Mouse (Mus musculus) adrenal gland, postnatal 10 days (tissue): Measurements from ENCODE around the gene Oas3. TPM values are rescaled to one million over a fixed set of nuclear protein-coding genes. Genes with fewer than 3 reads are reported as not detected.

ENCODE experiments used
- DNase-seq: peaks from one replicate; pipeline ENCODE4 v3.0.0; 2021; ENCODE audit warnings: mixed read lengths
- total RNA-seq, 2 experiments: library from RNA; stranded (reverse); gene quantifications; 2 replicates each; pipeline ENCODE4 v1.2.3; 2021

Gene Oas3
- total RNA-seq, 2 experiments from 2014 or later: 0.15 to 0.21 TPM

DNA sequence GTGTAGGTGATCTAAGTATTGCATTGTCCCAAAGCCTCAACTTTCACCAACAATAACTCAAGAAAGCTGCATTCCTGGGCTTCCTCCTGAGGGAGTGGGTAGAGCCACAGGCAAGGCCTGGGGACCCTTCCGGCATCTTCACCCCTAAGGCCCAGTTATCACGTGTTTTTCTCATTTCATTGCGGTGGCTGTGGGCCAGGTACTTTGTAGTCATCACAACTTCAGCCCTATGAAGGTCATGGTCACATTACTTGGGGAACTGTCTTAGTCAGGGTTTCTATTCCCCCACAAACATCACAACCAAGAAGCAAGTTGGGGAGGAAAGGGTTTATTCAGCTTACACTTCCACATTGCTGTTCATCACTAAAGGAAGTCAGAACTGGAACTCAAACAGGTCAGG is 24.7 kb downstream of the Oas3 start:
- no peak for DNase-seq

DNA sequence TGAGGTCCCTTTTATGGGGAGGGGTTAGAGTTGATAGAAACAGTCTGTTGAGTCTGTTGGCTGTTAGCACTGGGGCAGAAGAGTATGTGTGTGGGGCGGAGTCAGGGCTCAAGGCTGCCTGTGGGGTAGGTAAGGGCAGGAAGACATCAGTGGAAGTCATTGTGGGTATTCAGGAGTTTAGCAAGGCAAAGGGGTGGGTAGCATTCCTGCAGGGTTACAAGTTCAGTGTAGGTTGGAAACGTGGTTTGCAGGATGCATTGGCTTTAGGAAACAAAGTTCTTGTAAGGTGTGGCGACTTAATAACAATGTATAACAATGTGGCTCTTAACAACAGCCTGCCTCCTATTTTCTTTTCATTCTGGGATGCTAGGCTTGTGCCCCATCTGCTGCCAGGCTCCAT is 26.3 kb downstream of the Oas3 start:
- no peak for DNase-seq

DNA sequence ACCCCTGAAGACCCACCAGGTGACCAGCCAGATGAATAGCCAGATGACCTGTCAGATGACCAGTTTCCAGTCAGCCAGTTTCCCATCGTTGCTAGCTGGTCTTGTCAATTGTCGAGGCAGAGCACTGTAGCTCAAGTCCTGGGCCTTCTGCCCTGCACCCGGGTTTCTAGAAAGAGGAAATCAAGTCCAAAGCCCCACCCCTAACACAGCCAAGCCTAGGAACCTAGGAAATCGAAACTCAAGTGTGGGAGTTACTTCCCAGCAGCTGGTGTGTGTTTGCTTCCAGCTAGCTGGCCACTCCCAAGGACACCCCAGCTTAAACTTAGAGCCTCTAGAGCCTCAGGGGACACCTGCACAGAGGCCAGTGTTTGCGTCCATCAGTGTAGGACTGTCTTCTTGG is 27.8 kb downstream of the Oas3 start, which contains the start of gene Oas2:
TSS of gene Oas2 (minus strand) at position 166 of the 400 bp plus-strand sequence.
- no peak for DNase-seq

DNA sequence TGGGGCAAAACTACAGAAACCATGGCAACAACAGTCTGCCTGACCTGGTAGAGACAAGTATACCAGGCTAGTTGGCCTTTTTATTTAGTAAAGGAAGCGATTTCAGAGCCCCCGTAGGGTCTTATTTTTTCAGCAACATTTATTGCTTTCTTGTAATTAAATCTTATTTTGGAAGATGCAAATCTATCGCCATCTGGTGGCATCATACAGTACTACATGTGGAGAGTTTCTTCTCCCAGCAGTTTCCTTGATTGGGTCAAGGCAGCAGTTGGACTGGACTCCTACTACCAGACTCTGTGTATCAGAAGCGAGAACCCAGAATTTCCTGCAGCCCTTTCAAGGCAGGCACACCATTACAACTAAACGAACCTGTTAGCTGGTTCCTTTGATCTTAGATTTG is 31.0 kb downstream of the Oas3 start:
- DNase-seq: peak; percentile 73

DNA sequence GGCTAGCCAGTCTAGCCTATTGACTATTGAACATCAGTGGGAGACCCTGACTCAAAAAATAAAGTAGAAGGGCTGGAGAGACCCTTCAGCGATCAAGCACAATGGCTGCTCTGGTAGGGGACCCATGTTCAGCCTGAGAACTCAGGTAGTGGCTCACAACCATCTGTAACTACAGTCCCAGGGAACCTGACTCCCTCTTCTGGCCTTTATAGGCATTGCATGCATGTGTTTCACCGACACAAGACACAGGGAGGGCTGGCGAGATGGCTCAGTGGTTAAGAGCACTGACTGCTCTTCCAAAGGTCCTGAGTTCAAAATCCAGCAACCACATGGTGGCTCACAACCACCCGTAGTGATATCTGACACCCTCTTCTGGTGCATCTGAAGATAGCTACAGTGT is 35.3 kb downstream of the Oas3 start:
- DNase-seq: peak; percentile 48

DNA sequence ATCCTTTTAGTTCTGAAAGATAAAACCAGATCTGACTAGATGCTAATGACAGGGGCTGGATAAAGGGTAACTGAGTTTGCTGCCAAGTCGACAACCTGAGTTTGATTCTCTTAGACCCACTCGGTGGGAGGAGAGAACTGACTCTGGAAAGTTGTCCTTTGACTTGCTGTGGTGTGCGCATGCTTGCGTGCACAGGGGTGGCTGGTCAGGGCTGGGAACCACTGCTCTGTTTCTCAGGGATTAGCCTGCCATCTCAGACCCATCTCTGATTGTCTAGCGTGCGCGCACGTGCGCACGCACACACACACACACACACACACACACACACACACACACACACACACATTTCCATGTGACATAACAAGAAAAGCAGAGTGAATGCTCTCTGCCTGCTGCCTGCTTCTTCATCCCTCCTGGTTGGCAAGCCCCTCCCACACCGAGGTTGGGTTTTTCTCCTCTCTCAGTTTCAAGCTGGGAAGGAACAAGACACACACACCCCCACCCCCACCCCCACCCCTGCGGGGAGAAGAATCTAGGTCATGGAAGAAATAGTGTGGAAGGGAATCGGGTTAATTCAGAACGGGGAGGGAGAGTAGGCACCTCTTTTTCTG is 43.0 kb downstream of the Oas3 start:
- no peak for DNase-seq

DNA sequence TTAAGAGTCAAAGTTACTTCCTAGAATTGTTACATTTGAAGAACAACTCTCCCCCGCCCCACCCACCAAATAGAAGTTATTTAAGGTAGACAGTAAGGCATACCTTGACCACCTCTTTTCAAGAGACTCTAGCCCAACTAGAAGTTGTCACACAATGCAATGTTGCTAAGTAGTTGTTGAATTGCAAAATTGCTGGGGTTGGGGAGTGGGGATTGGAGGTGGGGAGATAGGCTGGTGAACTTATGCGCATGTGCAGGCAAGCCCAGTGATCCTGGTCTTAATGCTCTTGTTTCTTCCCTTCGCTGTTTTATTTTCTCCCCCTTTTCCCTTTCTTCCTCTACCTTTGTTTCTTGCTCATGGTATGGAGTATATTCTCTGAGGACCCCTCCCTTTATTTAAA is 43.8 kb downstream of the Oas3 start:
- no peak for DNase-seq

DNA sequence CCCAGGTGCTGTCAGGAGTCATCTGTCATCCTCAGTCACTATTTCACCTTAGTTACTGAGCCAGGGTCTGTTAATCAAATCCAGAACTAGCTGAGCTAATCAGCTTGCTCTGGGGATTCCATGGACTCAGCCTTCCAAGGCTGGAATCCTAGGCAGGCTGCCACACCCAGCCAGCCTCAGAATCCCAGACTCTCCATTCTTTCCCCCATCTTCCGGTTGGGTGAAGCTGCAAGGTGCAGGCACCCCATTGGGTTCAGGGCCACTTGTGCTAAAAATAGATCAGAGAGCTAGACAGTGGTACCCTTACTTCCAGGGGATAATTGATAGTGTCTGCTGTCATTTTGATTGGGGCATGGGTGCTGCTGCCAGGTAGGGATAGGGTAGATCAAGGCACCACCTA is 44.7 kb downstream of the Oas3 start:
- no peak for DNase-seq

DNA sequence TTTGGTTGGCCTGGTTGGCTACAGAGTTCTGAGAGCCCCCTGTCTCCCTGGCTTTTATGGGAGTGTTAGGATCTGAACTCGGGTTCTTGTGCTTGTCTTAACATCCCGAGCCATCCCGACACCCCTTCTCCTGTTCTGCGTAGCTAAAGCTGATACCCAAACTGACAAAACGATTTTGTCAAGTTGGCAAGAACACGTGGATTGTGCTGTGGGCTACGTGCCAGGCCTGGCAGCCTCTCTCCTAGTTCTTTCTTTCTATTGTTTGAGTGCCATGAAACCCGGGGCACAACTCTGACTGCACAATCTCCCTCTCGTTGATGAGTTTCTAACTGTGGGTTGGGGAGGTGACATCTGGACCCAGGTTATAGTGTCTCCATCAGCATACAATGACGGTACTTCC is 48.1 kb downstream of the Oas3 start:
- DNase-seq: no peak

DNA sequence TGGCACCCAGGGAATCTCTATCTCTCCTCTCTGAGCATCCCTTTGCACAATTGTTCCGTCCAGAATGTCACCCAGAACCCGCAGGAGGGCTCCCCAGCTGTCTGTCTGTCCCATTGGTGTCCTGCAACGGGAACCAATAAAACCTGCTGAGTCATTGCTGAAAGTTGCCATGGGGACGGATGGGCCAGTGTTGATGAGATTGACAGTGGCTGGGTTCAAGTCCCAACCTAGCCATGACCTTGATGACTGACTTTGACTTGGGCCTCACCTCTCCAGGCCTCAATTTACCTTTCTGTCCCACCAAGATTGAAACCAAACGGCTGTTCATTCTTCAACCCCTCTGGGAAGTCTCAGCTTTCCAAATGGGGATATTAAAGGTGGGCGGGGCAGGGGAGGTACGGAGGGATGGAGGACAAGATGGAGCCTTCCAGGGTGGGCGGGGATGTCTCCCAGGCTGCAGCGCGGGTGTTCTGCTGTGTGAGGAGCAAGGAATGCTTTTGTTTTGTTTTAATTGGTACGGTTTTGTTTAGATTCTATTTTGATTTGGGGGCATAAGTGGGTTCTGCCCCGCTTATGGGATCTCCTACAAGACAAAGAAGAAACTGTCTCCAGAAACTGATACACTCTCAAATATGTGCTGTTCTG is 51.5 kb downstream of the Oas3 start:
- DNase-seq: no peak

DNA sequence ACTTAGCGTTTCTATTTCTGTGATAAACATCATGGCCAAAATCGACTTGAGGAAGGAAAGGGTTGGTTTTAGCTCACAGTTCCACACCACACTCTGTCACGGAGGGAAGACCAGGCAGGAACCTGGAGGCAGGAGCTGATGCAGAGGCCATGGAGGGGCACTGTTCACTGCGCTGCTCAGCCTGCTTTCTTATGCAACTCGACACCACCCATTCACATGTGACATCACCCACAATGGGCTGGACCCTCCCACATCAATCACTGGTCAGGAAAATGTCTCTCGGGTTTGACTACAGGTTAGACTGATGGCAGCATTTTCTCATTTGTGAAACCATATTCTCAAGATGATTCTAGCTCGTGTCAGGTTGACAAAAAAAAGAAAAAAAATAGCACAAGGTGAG is 56.5 kb downstream of the Oas3 start:
- no peak for DNase-seq

DNA sequence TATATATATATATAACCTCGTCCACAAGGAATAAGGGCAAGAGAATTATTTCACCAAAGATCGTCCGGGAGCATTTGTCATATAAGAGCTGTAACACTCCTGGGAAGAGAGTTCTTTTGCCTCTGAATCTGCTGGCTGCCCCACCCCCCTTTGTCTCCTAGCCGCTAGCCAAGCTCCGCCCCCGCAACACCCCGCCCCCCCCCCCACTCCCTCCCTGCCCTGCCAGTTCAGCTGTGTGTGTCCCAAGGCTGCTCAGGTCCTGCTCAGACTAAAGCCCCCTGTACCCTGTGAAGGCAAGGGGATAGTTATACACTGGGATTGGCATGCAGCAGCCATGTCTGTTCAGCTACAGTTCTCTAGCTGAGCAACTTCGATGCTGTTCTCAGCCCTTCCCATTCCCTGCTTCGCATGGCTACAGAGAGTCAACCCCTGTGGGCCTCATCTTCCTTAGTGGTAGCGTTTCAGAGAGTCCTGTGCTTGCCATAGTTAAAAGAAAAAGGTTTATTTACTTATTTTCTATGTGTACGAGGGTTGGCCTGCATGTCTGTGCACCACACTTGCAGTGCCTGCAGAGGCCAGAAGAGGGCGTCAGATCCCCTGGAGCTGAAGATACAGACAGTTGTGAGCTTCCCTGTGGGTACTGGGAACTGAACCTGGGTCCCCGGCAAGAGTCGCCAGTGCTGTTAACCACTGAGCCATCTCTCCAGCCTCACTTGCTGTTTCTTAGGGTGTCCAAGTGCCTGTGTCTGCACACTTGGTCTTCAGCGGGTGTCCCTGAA is 58.7 kb downstream of the Oas3 start:
- DNase-seq: no peak

DNA sequence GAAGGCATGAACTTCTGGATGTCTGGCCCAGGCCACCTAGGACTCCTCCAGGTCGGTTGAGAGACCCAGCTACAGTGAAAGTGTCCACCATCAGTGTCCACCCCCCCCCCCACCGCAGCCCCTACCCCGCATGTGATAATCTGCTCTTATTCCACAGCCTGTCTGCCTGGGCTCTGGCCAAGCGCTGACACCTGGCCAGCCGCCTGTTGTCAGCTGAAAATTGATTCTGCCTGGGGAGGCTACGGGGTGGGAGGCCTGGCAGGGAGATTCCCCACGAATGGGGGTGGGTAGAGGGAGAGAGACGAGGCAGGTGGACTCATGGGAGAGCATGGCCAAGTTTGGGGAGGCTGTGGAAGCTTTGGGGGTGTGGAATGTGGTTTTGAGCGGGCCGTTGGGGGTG is 60.3 kb downstream of the Oas3 start:
- DNase-seq: no peak

DNA sequence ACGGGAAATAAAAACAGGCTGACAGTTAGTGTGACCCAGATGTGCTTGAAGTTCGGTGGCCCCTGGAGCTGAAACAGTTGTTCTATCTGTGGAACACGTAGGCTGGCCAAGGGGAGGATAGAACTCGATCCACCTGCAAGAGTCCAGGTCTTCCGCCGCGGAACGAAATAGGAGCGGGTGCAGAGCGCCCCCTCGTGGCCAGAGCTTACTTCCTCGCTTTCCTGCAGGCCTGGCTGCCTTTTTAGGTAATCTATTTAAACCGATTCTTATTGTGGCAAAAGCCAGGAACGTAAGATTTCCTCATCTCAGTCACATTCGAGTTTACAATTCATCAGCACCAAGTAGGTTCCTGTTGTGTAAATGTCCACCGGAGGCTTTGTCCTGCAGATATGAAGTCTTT is 63.1 kb downstream of the Oas3 start:
- peak; percentile 91 for DNase-seq

DNA sequence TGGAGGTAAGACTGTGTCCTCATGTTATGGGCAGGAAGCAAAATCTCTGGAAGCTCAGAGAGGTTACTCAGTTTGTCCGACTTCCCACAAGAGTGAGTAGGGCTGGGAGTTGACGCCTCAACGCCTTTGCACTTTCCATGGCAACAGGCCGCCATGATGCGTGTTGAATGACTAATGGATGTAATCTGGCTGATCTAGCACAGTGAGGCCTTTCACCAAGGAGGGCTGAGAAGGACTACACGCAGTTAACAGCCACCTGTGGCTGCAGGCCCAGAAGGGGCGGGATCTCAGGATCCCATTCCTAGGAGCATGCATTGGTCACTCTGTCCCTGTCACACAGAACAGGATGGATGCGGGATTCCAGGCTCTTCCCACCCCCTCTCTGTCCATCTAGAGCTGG is 64.7 kb downstream of the Oas3 start:
- no peak for DNase-seq

DNA sequence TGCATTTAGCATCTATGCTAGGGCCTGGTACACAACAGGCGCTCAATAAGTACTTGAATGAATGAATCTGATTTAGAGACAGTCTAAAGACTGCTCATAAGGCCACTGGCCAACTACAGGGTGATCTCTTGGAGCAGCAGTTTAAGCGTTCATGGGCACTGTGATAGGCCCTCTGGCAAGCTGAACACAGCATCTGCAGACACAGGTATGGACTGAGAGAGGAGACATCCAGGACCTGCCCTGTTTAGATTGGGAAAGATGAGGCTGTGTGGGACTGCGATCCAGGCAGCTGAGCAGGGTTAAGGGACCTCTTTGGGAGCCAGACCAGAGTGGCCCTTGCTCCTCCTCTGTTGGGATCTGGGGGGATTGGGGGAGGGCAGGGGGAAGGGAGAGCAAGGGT is 65.6 kb downstream of the Oas3 start, which contains the start of gene Dtx1:
TSS of gene Dtx1 (minus strand) at position 101 of the 400 bp plus-strand sequence.
- no peak for DNase-seq

DNA sequence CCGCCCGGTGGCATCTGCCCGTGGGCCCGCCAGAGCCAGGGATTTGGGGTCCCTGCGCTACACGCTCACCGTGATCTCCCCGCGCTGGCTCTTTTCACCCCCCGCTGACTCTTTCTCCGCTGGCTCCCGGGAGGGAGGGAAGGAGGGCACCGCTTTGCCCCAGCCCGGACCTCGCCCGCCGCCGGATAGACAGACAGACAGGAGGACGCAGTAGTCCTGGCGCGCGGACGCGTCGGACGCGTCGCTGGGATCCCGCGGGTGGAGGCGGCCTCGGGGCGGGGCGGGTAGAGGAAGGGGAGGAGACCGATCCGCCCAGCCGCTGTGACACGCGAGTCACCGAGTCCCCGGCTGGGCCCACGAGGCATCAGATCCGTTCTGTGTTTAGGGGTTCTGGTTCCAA is 66.0 kb downstream of the Oas3 start:
- peak; percentile 73 for DNase-seq

DNA sequence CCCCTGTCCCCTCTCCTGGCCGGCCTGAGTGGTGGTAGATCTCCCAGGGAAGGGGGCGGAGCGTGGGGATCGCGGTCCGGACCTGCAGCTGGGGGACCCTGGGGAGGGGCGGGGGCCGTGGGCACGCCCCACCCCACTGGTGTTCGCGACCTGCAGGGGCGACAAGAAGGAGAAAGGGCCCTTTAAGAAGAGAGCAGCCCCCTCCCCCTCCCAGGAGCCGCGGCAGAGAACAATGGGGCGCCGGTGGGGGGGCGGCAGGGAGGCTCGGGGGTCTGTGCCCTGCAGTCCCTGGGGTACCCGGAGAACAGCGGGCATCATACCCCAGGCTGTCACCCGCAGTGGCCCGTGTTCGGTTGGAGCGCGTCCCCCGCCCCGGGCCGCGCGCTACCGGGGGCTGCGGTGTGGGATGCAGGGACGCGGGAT is 66.6 kb downstream of the Oas3 start:
- DNase-seq: no peak

DNA sequence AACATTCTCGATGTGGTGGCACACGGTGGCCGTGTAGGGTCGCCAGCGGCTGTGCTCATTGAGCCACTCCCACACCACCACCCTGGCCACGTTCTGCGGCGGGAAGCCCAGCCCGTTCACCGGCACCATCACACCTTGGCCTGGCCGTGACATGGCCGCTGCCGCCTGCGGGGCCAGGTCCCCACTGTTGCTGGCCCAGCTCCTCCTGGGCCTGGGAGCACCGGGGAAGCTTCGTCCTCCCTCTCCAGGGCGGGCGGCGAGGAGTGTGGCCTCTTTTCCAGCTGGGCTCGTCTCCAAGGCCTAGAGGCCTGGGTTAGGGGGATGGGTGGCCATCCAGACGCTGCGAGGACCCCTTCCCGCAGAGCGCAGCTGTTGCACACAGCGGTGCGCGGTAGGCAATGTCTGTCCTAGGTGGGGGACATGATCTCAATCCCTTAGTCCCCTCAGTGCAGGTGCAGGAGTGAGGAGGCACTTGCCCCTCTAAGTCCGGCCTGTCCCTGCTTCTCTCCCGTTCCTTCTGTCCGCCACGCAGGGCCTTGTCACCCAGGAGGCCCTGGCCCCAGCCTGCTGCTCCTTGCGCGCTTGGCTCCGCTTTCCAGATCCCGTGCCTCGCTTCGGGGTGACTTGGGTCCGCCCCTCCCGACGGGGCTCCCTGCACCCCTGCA is 67.2 kb downstream of the Oas3 start:
- DNase-seq: peak; percentile 46

DNA sequence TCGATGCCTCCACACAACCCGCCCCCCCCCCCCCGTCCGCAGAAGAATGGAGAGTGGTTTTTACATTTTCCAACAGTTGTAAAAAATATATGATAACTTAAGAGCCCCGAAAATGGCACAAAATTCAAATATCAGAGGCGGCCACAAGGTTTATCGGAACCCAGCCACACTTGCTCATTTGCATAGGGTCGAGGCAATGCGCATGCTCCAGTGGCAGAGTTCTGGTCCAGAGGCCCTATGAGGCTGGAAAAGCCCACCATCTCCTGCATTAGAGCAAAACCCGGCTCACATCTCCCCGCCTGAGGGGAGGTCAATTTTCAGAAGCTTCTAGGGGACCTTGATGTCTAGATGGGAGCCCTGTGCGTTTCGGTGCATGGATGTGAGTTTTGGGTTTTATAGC is 70.5 kb downstream of the Oas3 start:
- no peak for DNase-seq

DNA sequence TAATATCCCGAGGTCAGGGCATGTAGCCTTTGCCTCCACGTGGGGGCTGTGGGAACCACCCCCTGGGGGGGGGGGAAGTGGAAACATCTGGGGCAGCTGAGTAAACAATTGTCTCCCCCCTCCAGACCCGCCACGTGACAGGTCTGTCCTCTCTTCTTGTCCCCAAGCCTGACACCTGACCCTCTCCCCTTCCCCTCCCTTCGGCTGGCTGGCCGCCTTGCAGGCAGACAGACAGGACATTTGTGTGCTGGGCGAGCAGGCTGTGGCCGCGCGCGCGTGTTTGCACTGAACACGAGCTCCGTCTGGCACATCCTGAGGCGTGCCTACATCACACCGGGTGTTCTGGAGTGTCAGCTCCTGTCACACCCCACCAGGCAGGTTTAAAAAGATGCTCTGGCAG is 70.9 kb downstream of the Oas3 start:
- no peak for DNase-seq

DNA sequence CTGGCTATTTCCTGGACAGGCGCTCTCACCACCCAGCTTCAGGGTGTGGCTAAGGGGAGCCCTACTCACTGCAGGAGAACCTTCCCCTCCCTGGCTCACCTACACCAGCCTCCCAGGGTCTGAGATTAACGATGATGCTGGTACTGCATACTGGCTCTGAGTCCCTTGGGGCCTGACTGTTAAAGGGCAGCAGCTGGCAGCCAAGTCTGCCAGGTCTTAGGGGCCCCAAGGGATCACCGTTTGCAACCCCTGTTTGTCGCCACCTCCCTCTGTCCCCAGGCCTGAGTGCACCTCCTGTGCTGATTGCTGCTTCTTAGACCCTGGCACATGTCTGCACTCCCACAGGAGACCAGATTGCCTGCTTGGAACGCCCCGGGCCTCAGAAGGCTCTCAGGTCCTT is 73.0 kb downstream of the Oas3 start:
- DNase-seq: no peak

DNA sequence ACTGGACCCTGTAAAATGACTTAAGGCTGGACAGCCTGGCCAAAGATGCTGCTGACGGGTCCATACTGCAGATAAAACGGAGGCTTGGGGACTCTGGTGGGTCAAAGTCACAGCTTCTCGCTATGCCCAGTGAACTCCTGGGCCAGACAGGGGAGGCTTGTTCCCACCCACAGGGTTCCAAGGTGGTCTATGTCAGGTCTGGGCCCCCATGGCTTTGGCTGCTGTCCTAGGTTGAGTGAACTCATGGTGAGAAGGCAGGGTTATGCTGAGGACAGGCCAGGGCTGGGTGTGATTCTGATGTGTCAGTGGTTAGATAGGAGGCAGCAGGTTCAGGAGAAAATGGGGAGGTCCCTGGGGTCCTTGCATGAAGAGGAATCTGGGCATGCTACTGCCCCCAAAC is 73.8 kb downstream of the Oas3 start:
- DNase-seq: no peak
